Mouse (Mus musculus) neural tube, embryonic 14.5 days (tissue): ENCODE results near the gene Cd96. TPM values are rescaled to one million over a fixed set of nuclear protein-coding genes. Genes with fewer than 3 reads are reported as not detected.

ENCODE experiments used
- ATAC-seq: fragments of 200-750 bp; cut with Nextera tagmentation; 2 replicates; pipeline ENCODE4 v1.8.0; 2017; ENCODE audit warnings: low read depth, mild to moderate bottlenecking, moderate TSS enrichment, moderate library complexity
- H3K27ac ChIP-seq: fragments of 300-500 bp; sonication (generic); 2 replicates; pipeline ENCODE4 v1.5.1; 2014; ENCODE audit warnings: low read depth, mild to moderate bottlenecking, control low read depth, low read length, moderate library complexity, mixed read lengths
- H3K27me3 ChIP-seq: fragments of 300-500 bp; sonication (generic); 2 replicates; pipeline ENCODE4 v1.6.1; 2014; ENCODE audit warnings: low read length; ENCODE audit not compliant: control insufficient read depth, insufficient read depth
- H3K36me3 ChIP-seq: fragments of 300-500 bp; sonication (generic); 2 replicates; pipeline ENCODE4 v1.6.1; 2014; ENCODE audit warnings: low read length, mixed read lengths; ENCODE audit not compliant: control insufficient read depth, insufficient read depth
- H3K4me1 ChIP-seq: fragments of 300-500 bp; sonication (generic); 2 replicates; pipeline ENCODE4 v1.6.1; 2014; ENCODE audit warnings: low read length; ENCODE audit not compliant: control insufficient read depth, insufficient read depth
- H3K4me2 ChIP-seq: fragments of 300-500 bp; sonication (generic); 2 replicates; pipeline ENCODE4 v1.6.1; 2014; ENCODE audit warnings: mild to moderate bottlenecking, low read depth, low read length, control low read depth
- H3K4me3 ChIP-seq: fragments of 300-500 bp; sonication (generic); 2 replicates; pipeline ENCODE4 v1.5.1; 2014; ENCODE audit warnings: low read depth, low read length, control low read depth, mixed read lengths
- H3K9ac ChIP-seq: fragments of 300-500 bp; sonication (generic); replicated peaks from 2 replicates; pipeline ENCODE4 v1.6.1; 2014; ENCODE audit warnings: low read depth, mild to moderate bottlenecking, control low read depth, low read length, mixed read lengths
- H3K9me3 ChIP-seq: fragments of 300-500 bp; sonication (generic); 2 replicates; pipeline ENCODE4 v1.6.1; 2016; ENCODE audit warnings: low read length; ENCODE audit not compliant: control insufficient read depth
- WGBS: fragments of 180-500 bp; shearing (Covaris S2); extraction: QIAGEN DNeasy Blood & Tissue Kit; methylation state at CpG from one replicate; pipeline ENCODE4 v1.1.7; 2014; 5-methylcytosine and 5-hydroxymethylcytosine counted together
- polyA plus RNA-seq: library from polyadenylated mRNA; unstranded; fragments of >200 nt; fragmentation: Nextera tagmentation; extraction: Ambion mirVana; gene quantifications from 2 replicates; pipeline ENCODE4 v1.2.1, GENCODE M21; 2014

The Cd96 gene
- polyA plus RNA-seq, 1 experiment from 2014 or later = 0.12 TPM

- no peak overlapping the region for H3K4me3 ChIP-seq
- H3K9ac ChIP-seq = no peak overlapping the region
- no peaks in the 10 kb centered on the region for H3K4me1 ChIP-seq
- H3K27me3 ChIP-seq = no peaks in the 10 kb centered on the region
- 86% methylated on average over 2 of the region's 2 CpGs for WGBS
- no peak overlapping the region for H3K27ac ChIP-seq
- no peak overlapping the region for H3K4me2 ChIP-seq
- no peaks in the 10 kb centered on the region for H3K36me3 ChIP-seq
- no peaks in the 10 kb centered on the region for H3K9me3 ChIP-seq
- no peak for ATAC-seq
Measured at GRCm38 (mm10) chr16:46092935-46093334, 27.1 kb downstream of the Cd96 start.

- Histone ChIP-seq H3K27ac (no peak overlapping the region), H3K27me3 (no peaks in the 10 kb centered on the region), H3K4me1 (no peaks in the 10 kb centered on the region), H3K36me3 (no peaks in the 10 kb centered on the region), H3K9ac (no peak overlapping the region), H3K4me3 (no peak overlapping the region), H3K4me2 (no peak overlapping the region), H3K9me3 (no peaks in the 10 kb centered on the region)
- no peak for ATAC-seq
- 90% methylated on average over 5 of the region's 5 CpGs for WGBS
Measured at GRCm38 (mm10) chr16:46086874-46087473, 33.1 kb downstream of the Cd96 start.

GRCm38 (mm10) chr16:46068000-46068399 is 52.1 kb downstream of the Cd96 start:
- H3K9me3 ChIP-seq = no peaks in the 10 kb centered on the region
- H3K27ac ChIP-seq = no peak overlapping the region
- no peak overlapping the region for H3K9ac ChIP-seq
- no peaks in the 10 kb centered on the region for H3K36me3 ChIP-seq
- no peak overlapping the region for H3K4me3 ChIP-seq
- H3K4me2 ChIP-seq = no peak overlapping the region
- no peak for ATAC-seq
- H3K27me3 ChIP-seq = no peaks in the 10 kb centered on the region
- WGBS = 84% methylated on average over 3 of the region's 3 CpGs
- no peaks in the 10 kb centered on the region for H3K4me1 ChIP-seq

- Histone ChIP-seq H3K4me3 (no peak overlapping the region), H3K4me1 (no peaks in the 10 kb centered on the region), H3K27me3 (no peaks in the 10 kb centered on the region), H3K9ac (no peak overlapping the region), H3K36me3 (no peaks in the 10 kb centered on the region), H3K9me3 (no peaks in the 10 kb centered on the region), H3K4me2 (no peak overlapping the region), H3K27ac (no peak overlapping the region)
- ATAC-seq = no peak
- WGBS = 89% methylated on average over 5 of the region's 5 CpGs
Measured at GRCm38 (mm10) chr16:46063278-46063677, 56.8 kb downstream of the Cd96 start.

- H3K4me1 ChIP-seq = no peaks in the 10 kb centered on the region
- H3K27ac ChIP-seq = no peak overlapping the region
- no peaks in the 10 kb centered on the region for H3K9me3 ChIP-seq
- 86% methylated on average over 2 of the region's 2 CpGs for WGBS
- no peak for ATAC-seq
- no peaks in the 10 kb centered on the region for H3K27me3 ChIP-seq
- H3K4me2 ChIP-seq = no peak overlapping the region
- no peak overlapping the region for H3K4me3 ChIP-seq
- no peaks in the 10 kb centered on the region for H3K36me3 ChIP-seq
- H3K9ac ChIP-seq = no peak overlapping the region
Measured at GRCm38 (mm10) chr16:46046906-46047305, 73.1 kb downstream of the Cd96 start.

- Histone ChIP-seq H3K9ac (no peak overlapping the region), H3K36me3 (no peaks in the 10 kb centered on the region), H3K4me3 (no peak overlapping the region), H3K4me1 (no peaks in the 10 kb centered on the region), H3K27me3 (no peaks in the 10 kb centered on the region), H3K9me3 (no peaks in the 10 kb centered on the region), H3K27ac (no peak overlapping the region), H3K4me2 (no peak overlapping the region)
- 47% methylated on average over 2 of the region's 2 CpGs for WGBS
- ATAC-seq = no peak
Measured at GRCm38 (mm10) chr16:46036261-46036660, 83.8 kb downstream of the Cd96 start.

- Histone ChIP-seq H3K27me3 (no peaks in the 10 kb centered on the region), H3K4me2 (no peak overlapping the region), H3K9ac (no peak overlapping the region), H3K9me3 (no peaks in the 10 kb centered on the region), H3K4me3 (no peak overlapping the region), H3K36me3 (no peaks in the 10 kb centered on the region), H3K27ac (no peak overlapping the region), H3K4me1 (no peaks in the 10 kb centered on the region)
- 72% methylated on average over 9 of the region's 9 CpGs for WGBS
- ATAC-seq = no peak
Measured at GRCm38 (mm10) chr16:46033896-46034295, 86.2 kb downstream of the Cd96 start.

GRCm38 (mm10) chr16:46022958-46023491 is 97.0 kb downstream of the Cd96 start:
- Histone ChIP-seq H3K4me2 (no peak overlapping the region), H3K9me3 (no peaks in the 10 kb centered on the region), H3K4me3 (no peak overlapping the region), H3K27me3 (no peaks in the 10 kb centered on the region; the same call in 1 of the 2 replicates), H3K9ac (no peak overlapping the region), H3K4me1 (no peaks in the 10 kb centered on the region), H3K36me3 (no peaks in the 10 kb centered on the region), H3K27ac (no peak overlapping the region)
- 0 out of 2 replicates have a peak, but pooled peaks have one; percentile 10 for ATAC-seq
- WGBS = 81% methylated on average over 5 of the region's 5 CpGs

- ATAC-seq = peak; percentile 91
- 48% methylated on average over 5 of the region's 5 CpGs for WGBS
- no peak overlapping the region for H3K9ac ChIP-seq
Measured at GRCm38 (mm10) chr16:46022189-46022928, 97.7 kb downstream of the Cd96 start.

More at GRCm38 (mm10) chr16:46022189-46022928, 97.7 kb downstream of the Cd96 start:
- no peak overlapping the region for H3K27ac ChIP-seq
- no peaks in the 10 kb centered on the region for H3K4me1 ChIP-seq
- H3K4me3 ChIP-seq = no peak overlapping the region
- H3K9me3 ChIP-seq = no peaks in the 10 kb centered on the region
- no peaks in the 10 kb centered on the region for H3K36me3 ChIP-seq
- no peaks in the 10 kb centered on the region; the same call in 1 of the 2 replicates for H3K27me3 ChIP-seq
- no peak overlapping the region for H3K4me2 ChIP-seq
